In genomic region chr13:24102256-24102655, GRCm38 (mm10) we compare ENCODE assay signal across 16 mouse cellular contexts.
"Had no signal": no experiment of that assay in that cellular context is flagged by ENCODE, and none has a peak within 500 bp of the region (broad histone marks: within the 10 kb centered on the region; RNA-seq: fewer than 3 reads in every experiment).

No protein-coding gene starts in this region.

- H3K36me3 ChIP-seq: limb, embryonic 12.5 days had no signal

- H3K4me2 ChIP-seq: limb, embryonic 12.5 days; limb, embryonic 15.5 days; liver, embryonic 11.5 days; lung, embryonic 14.5 days; midbrain, embryonic 11.5 days had no signal

- ATAC-seq: liver, postnatal 0 days had no signal

- DNase-seq: kidney, postnatal 14 days; kidney, postnatal 4 days; layer of hippocampus, adult 9-11 months; left cerebral cortex, postnatal 4 days; liver, postnatal 0 days; lung, postnatal 10 days; midbrain, embryonic 14.5 days; thymus, adult 18-20 months; thymus, postnatal 36 days had no signal

- H3K27ac ChIP-seq: left cerebral cortex, adult 2 months; limb, embryonic 12.5 days; limb, embryonic 15.5 days; liver, embryonic 14.5 days had no signal

- H3K9me3 ChIP-seq: limb, embryonic 12.5 days; limb, embryonic 15.5 days had no signal

- H3K9ac ChIP-seq: limb, embryonic 12.5 days; limb, embryonic 15.5 days; liver, embryonic 14.5 days; liver, postnatal 0 days; lung, embryonic 14.5 days had no signal

- H3K27me3 ChIP-seq: limb, embryonic 12.5 days; limb, embryonic 15.5 days had no signal

- H3K4me3 ChIP-seq: left cerebral cortex, adult 2 months; limb, embryonic 12.5 days; limb, embryonic 15.5 days had no signal
